Mouse (Mus musculus) hindbrain, embryonic 14.5 days (tissue): ENCODE measurements around the gene Ubtf. TPM values are rescaled to one million over a fixed set of nuclear protein-coding genes. Genes with fewer than 3 reads are reported as not detected.
"Not testable (repeated sequence)": the region's sequence is repeated elsewhere in the genome, so short reads cannot be mapped to it uniquely, and the experiment has no call there.

Source experiments
- ATAC-seq: fragments of 200-750 bp; cut with Nextera tagmentation; 2 replicates; pipeline ENCODE4 v1.8.0; 2017; ENCODE audit warnings: moderate number of reproducible peaks, mild to moderate bottlenecking, moderate TSS enrichment, moderate library complexity; ENCODE audit not compliant: low FRiP score
- DNase-seq: peaks from one replicate; pipeline ENCODE4 v3.0.0-alpha.2; 2015; ENCODE audit warnings: low spot score
- H3K27ac ChIP-seq: fragments of 300-500 bp; sonication (generic); 2 replicates; pipeline ENCODE4 v1.5.1; 2014; ENCODE audit warnings: mild to moderate bottlenecking, moderate library complexity
- H3K27me3 ChIP-seq: fragments of 300-500 bp; sonication (generic); 2 replicates; pipeline ENCODE4 v1.6.1; 2014; ENCODE audit warnings: mild to moderate bottlenecking, low read length, mixed read lengths; ENCODE audit not compliant: control insufficient read depth, insufficient read depth
- H3K36me3 ChIP-seq: fragments of 300-500 bp; sonication (generic); replicated peaks from 2 replicates; pipeline ENCODE4 v1.6.1; 2014; ENCODE audit not compliant: control insufficient read depth, insufficient read depth
- H3K4me1 ChIP-seq: fragments of 300-500 bp; sonication (generic); replicated peaks from 2 replicates; pipeline ENCODE4 v1.6.1; 2014; ENCODE audit warnings: antibody characterized with exemption, low read length, mixed read lengths; ENCODE audit not compliant: control insufficient read depth, insufficient read depth
- H3K4me2 ChIP-seq: fragments of 300-500 bp; sonication (generic); replicated peaks from 2 replicates; pipeline ENCODE4 v1.6.1; 2014; ENCODE audit warnings: mild to moderate bottlenecking, moderate library complexity
- H3K4me3 ChIP-seq: fragments of 300-500 bp; sonication (generic); replicated peaks from 2 replicates; pipeline ENCODE4 v1.5.1; 2014; ENCODE audit warnings: mild to moderate bottlenecking, low read length
- H3K9ac ChIP-seq: fragments of 300-500 bp; sonication (generic); 2 replicates; pipeline ENCODE4 v1.6.1; 2014
- H3K9me3 ChIP-seq: fragments of 300-500 bp; sonication (generic); 2 replicates; pipeline ENCODE4 v1.6.1; 2016; ENCODE audit warnings: low read length; ENCODE audit not compliant: control insufficient read depth
- WGBS: fragments of 180-500 bp; shearing (Covaris S2); extraction: QIAGEN DNeasy Blood & Tissue Kit; methylation state at CpG from one replicate; pipeline ENCODE4 v1.1.7; 2014; 5-methylcytosine and 5-hydroxymethylcytosine counted together
- polyA plus RNA-seq: library from polyadenylated mRNA; unstranded; fragments of >200 nt; fragmentation: Nextera tagmentation; extraction: Ambion mirVana; gene quantifications from 2 replicates; pipeline ENCODE4 v1.2.1, GENCODE M21; 2014

Gene Ubtf
- polyA plus RNA-seq, 1 experiment from 2014 or later, result 70.0 TPM

- Histone ChIP-seq H3K9ac (no peak overlapping the region), H3K4me3 (peak overlapping the region; percentile 63; the same call in 1 of the 2 replicates), H3K4me2 (peak overlapping the region; percentile 71), H3K36me3 (peaks cover 18% of the 10 kb centered on the region), H3K4me1 (peaks cover 12% of the 10 kb centered on the region), H3K9me3 (no peaks in the 10 kb centered on the region), H3K27me3 (no peaks in the 10 kb centered on the region), H3K27ac (peak overlapping the region; percentile 82)
- no peak for ATAC-seq
- DNase-seq, result no peak
- 90% methylated on average over 6 of the region's 6 CpGs for WGBS
Observed at GRCm38 (mm10) chr11:102283922-102284321, 35.6 kb downstream of the Ubtf start.

GRCm38 (mm10) chr11:102280267-102280666, 39.3 kb downstream of the Ubtf start:
- 69% methylated on average over 6 of the region's 6 CpGs for WGBS
- not testable (repeated sequence) for H3K36me3 ChIP-seq, H3K9ac ChIP-seq

GRCm38 (mm10) chr11:102279595-102279994, 39.9 kb downstream of the Ubtf start:
- DNase-seq (no peak), ATAC-seq (no peak)
- no peaks in the 10 kb centered on the region for H3K36me3 ChIP-seq
- no peak overlapping the region for H3K9ac ChIP-seq
- no peak overlapping the region for H3K4me3 ChIP-seq
- H3K27me3 ChIP-seq, result peaks cover 9% of the 10 kb centered on the region
- no peaks in the 10 kb centered on the region for H3K9me3 ChIP-seq
- peaks cover 9% of the 10 kb centered on the region for H3K4me1 ChIP-seq
- H3K4me2 ChIP-seq, result no peak overlapping the region
- H3K27ac ChIP-seq, result no peak overlapping the region
- 90% methylated on average over 3 of the region's 3 CpGs for WGBS

More at GRCm38 (mm10) chr11:102280267-102280666, 39.3 kb downstream of the Ubtf start:
- not testable (repeated sequence) for H3K27ac ChIP-seq, H3K27me3 ChIP-seq, H3K9me3 ChIP-seq, DNase-seq, ATAC-seq, H3K4me2 ChIP-seq, H3K4me1 ChIP-seq, H3K4me3 ChIP-seq

GRCm38 (mm10) chr11:102277754-102278153, 41.8 kb downstream of the Ubtf start:
- no peak overlapping the region for H3K4me3 ChIP-seq
- H3K4me2 ChIP-seq, result no peak overlapping the region
- DNase-seq, result no peak
- H3K36me3 ChIP-seq, result no peaks in the 10 kb centered on the region
- WGBS, result 30% methylated on average over 11 of the region's 12 CpGs
- ATAC-seq, result no peak
- peaks cover 9% of the 10 kb centered on the region for H3K4me1 ChIP-seq
- no peaks in the 10 kb centered on the region for H3K9me3 ChIP-seq
- H3K9ac ChIP-seq, result no peak overlapping the region
- H3K27ac ChIP-seq, result no peak overlapping the region
- peaks cover 9% of the 10 kb centered on the region for H3K27me3 ChIP-seq

- Histone ChIP-seq H3K9me3 (no peaks in the 10 kb centered on the region), H3K4me2 (peak overlapping the region; percentile 86), H3K36me3 (no peaks in the 10 kb centered on the region), H3K4me1 (peaks cover 9% of the 10 kb centered on the region), H3K4me3 (peak overlapping the region; percentile 34), H3K9ac (peak overlapping the region; percentile 67), H3K27ac (peak overlapping the region; percentile 32; the same call in 1 of the 2 replicates), H3K27me3 (peaks cover 9% of the 10 kb centered on the region)
- DNase-seq, result peak; percentile 47
- peak; percentile 68; the same call in 1 of the 2 replicates for ATAC-seq
- under 1% methylated on average over 33 of the region's 33 CpGs for WGBS
Observed at GRCm38 (mm10) chr11:102276411-102276915, 43.1 kb downstream of the Ubtf start.

- 84% methylated on average over 12 of the region's 12 CpGs for WGBS
- Histone ChIP-seq H3K4me1 (no peaks in the 10 kb centered on the region), H3K9me3 (no peaks in the 10 kb centered on the region), H3K4me3 (no peak within 1 kb of the TSS), H3K36me3 (no peaks in the 10 kb centered on the region), H3K4me2 (no peak within 1 kb of the TSS), H3K27me3 (no peaks in the 10 kb centered on the region), H3K27ac (no peak within 1 kb of the TSS), H3K9ac (no peak within 1 kb of the TSS)
- no peak for DNase-seq
- ATAC-seq, result no peak
Observed at GRCm38 (mm10) chr11:102268520-102269244, 50.9 kb downstream of the Ubtf start, which contains the start of gene Asb16. Asb16 (plus strand) TSS chr11:102268743.

DNA sequence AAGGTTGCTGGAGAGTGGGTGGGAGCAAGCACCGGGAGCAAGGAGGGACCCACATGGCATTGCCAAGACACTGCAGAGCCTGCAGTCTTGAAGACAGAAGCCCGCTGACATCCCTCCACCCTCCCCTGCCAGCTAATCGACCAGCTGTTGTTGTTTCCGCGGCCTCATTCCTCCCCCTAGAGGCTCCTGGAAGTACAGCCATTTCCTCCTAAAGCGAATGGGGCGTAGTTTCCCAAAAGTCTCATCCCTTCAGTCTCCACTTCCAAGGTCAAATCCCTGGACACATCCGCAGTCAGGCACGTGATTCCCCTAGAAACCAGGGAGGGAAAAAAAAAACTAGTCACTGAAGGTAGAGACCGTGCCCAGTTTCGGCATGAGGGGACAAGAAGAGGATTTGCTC, 52.1 kb downstream of the Ubtf start:
- Histone ChIP-seq H3K27me3 (no peaks in the 10 kb centered on the region), H3K36me3 (no peaks in the 10 kb centered on the region), H3K9me3 (no peaks in the 10 kb centered on the region), H3K4me2 (no peak overlapping the region), H3K9ac (no peak overlapping the region), H3K4me3 (no peak overlapping the region), H3K4me1 (no peaks in the 10 kb centered on the region), H3K27ac (no peak overlapping the region)
- 9% methylated on average over 11 of the region's 11 CpGs for WGBS
- DNase-seq (peak; percentile 79), ATAC-seq (peak; percentile 66; the same call in 1 of the 2 replicates)

- Histone ChIP-seq H3K4me2 (no peak overlapping the region), H3K4me1 (no peaks in the 10 kb centered on the region), H3K36me3 (no peaks in the 10 kb centered on the region), H3K9me3 (no peaks in the 10 kb centered on the region), H3K27me3 (no peaks in the 10 kb centered on the region), H3K9ac (no peak overlapping the region), H3K27ac (no peak overlapping the region), H3K4me3 (no peak overlapping the region)
- DNase-seq (no peak), ATAC-seq (no peak)
- 87% methylated on average over 8 of the region's 8 CpGs for WGBS
Observed at GRCm38 (mm10) chr11:102266631-102267355, 52.7 kb downstream of the Ubtf start.

DNA sequence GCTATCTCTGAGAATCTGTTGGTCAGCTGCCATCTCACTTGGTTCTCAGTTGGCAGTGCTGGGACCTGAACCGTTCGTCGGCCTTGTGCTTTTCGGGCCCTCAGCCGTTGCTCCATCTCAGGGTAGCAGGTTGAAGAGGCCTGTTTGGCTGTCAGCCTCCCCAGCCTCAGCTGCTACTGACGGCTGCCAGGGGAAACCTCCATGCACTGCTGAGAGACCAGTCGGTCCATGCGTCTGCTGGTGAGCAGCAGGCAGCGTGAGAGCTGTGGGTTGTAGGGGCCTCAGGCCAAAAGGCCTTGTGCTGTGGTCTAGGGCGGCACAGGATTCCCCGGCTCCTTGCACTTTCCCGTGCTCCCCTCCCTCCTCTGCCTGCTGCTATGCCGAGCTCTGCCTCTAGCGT, 53.7 kb downstream of the Ubtf start:
- 66% methylated on average over 14 of the region's 14 CpGs for WGBS
- Histone ChIP-seq H3K27me3 (no peaks in the 10 kb centered on the region), H3K9ac (no peak overlapping the region), H3K4me3 (no peak overlapping the region), H3K9me3 (no peaks in the 10 kb centered on the region), H3K27ac (no peak overlapping the region), H3K36me3 (no peaks in the 10 kb centered on the region), H3K4me1 (no peaks in the 10 kb centered on the region), H3K4me2 (no peak overlapping the region)
- ATAC-seq, result no peak
- no peak for DNase-seq
